Mouse (Mus musculus) CH12.LX (cell line): Measurements from ENCODE around the gene Pja2. TPM values are rescaled to one million over a fixed set of nuclear protein-coding genes. Genes with fewer than 3 reads are reported as not detected.

Source experiments
- DNase-seq: peaks from one replicate; pipeline ENCODE4 v3.0.0-alpha.2; 2013; ENCODE audit errors: extremely low read depth
- H3K27ac ChIP-seq: 2 replicates; pipeline ENCODE4 v1.5.1; 2012; ENCODE audit warnings: low read depth, mild to moderate bottlenecking, control low read depth, moderate library complexity; ENCODE audit not compliant: insufficient read depth
- H3K27me3 ChIP-seq: replicated peaks from 2 replicates; pipeline ENCODE3; 2012; ENCODE audit warnings: inconsistent platforms
- H3K36me3 ChIP-seq, 2 experiments: replicated peaks in 1 of 2; 2 replicates each; pipeline versions ENCODE3 to v1.6.1; 2012; ENCODE audit warnings: inconsistent platforms in 1 of 2, low read length in 1 of 2, mild to moderate bottlenecking in 1 of 2, mixed read lengths in 1 of 2, moderate library complexity in 1 of 2; ENCODE audit not compliant: control insufficient read depth in 1 of 2, insufficient read depth in 1 of 2
- H3K4me1 ChIP-seq, 2 experiments: 2 replicates each; pipeline ENCODE4 v1.6.1; 2012; ENCODE audit warnings: inconsistent platforms in 1 of 2, moderate library complexity in 1 of 2; ENCODE audit not compliant: insufficient read depth in 2 of 2, control insufficient read depth in 1 of 2
- H3K4me2 ChIP-seq: 2 replicates; pipeline ENCODE4 v1.6.1; 2012; ENCODE audit warnings: low read depth, mild to moderate bottlenecking, control low read depth; ENCODE audit not compliant: poor library complexity, insufficient read depth, severe bottlenecking
- H3K4me3 ChIP-seq, 3 experiments: fragments of 150-350 bp in 1 of 3; sonication (generic) in 1 of 3; replicated peaks in 1 of 3; 2 replicates each; pipeline versions ENCODE3 to v1.5.1; 2011 to 2012; ENCODE audit warnings: low read depth in 2 of 3, low read length in 2 of 3, mild to moderate bottlenecking in 2 of 3, moderate library complexity in 2 of 3, control low read depth in 1 of 3, improper control_type of control experiment in 1 of 3, inconsistent platforms in 1 of 3, mixed read lengths in 1 of 3; ENCODE audit not compliant: poor library complexity in 1 of 3
- H3K79me2 ChIP-seq: replicated peaks from 2 replicates; pipeline ENCODE4 v1.6.1; 2012; ENCODE audit warnings: mild to moderate bottlenecking, moderate library complexity; ENCODE audit not compliant: control insufficient read depth, poor library complexity, insufficient read depth, severe bottlenecking; ENCODE audit errors: extremely low read depth
- H3K9ac ChIP-seq: 2 replicates; pipeline ENCODE4 v1.6.1; 2012; ENCODE audit warnings: low read depth, mild to moderate bottlenecking, control low read depth, moderate library complexity; ENCODE audit not compliant: insufficient read depth
- H3K9me3 ChIP-seq: replicated peaks from 2 replicates; pipeline ENCODE3; 2012; ENCODE audit warnings: low read length, inconsistent platforms, mixed read lengths
- BHLHE40 ChIP-seq: IDR thresholded peaks from 2 replicates; pipeline ENCODE4 v1.6.1; 2011; ENCODE audit warnings: mild to moderate bottlenecking, low read depth, low read length, improper control_type of control experiment
- CHD2 ChIP-seq: IDR thresholded peaks from 2 replicates; pipeline ENCODE4 v1.6.1; 2011; ENCODE audit warnings: low read length, improper control_type of control experiment
- ELF1 ChIP-seq: IDR thresholded peaks from 2 replicates; pipeline ENCODE4 v1.6.1; 2014; ENCODE audit warnings: low read depth, mild to moderate bottlenecking, inconsistent platforms, low read length, improper control_type of control experiment
- EP300 ChIP-seq: IDR thresholded peaks from 2 replicates; pipeline ENCODE4 v1.6.1; 2011; ENCODE audit warnings: low read length, improper control_type of control experiment
- HCFC1 ChIP-seq: IDR thresholded peaks from 2 replicates; pipeline ENCODE4 v1.6.1; 2012; ENCODE audit warnings: low read depth, mild to moderate bottlenecking, inconsistent platforms, low read length, improper control_type of control experiment
- JUND ChIP-seq: conservative IDR thresholded peaks from 2 replicates; pipeline ENCODE4 v1.6.1; 2011; ENCODE audit warnings: low read depth, low read length, improper control_type of control experiment
- MAFK ChIP-seq: IDR thresholded peaks from 2 replicates; pipeline ENCODE4 v1.6.1; 2011; ENCODE audit warnings: low read length, improper control_type of control experiment; ENCODE audit not compliant: insufficient replicate concordance
- MAZ ChIP-seq: IDR thresholded peaks from 2 replicates; pipeline ENCODE4 v1.6.1; 2012; ENCODE audit warnings: low read depth, mild to moderate bottlenecking, inconsistent platforms, low read length, improper control_type of control experiment, moderate library complexity
- MEF2A ChIP-seq: IDR thresholded peaks from 2 replicates; pipeline ENCODE4 v1.6.1; 2014; ENCODE audit warnings: low read depth, mild to moderate bottlenecking, inconsistent platforms, low read length, improper control_type of control experiment, borderline replicate concordance
- MXI1 ChIP-seq: IDR thresholded peaks from 2 replicates; pipeline ENCODE4 v1.6.1; 2011; ENCODE audit warnings: mild to moderate bottlenecking, low read depth, low read length, improper control_type of control experiment
- RAD21 ChIP-seq: IDR thresholded peaks from 2 replicates; pipeline ENCODE4 v1.6.1; 2011; ENCODE audit warnings: low read depth, mild to moderate bottlenecking, low read length, improper control_type of control experiment, moderate library complexity
- RCOR1 ChIP-seq: conservative IDR thresholded peaks from 2 replicates; pipeline ENCODE4 v1.6.1; 2012; ENCODE audit warnings: low read depth, mild to moderate bottlenecking, inconsistent platforms, low read length, improper control_type of control experiment
- SIN3A ChIP-seq: IDR thresholded peaks from 2 replicates; pipeline ENCODE4 v1.6.1; 2012; ENCODE audit warnings: low read length, improper control_type of control experiment, inconsistent platforms
- TCF12 ChIP-seq: IDR thresholded peaks from 2 replicates; pipeline ENCODE4 v1.6.1; 2014; ENCODE audit warnings: low read depth, mild to moderate bottlenecking, inconsistent platforms, low read length, improper control_type of control experiment
- USF2 ChIP-seq: conservative IDR thresholded peaks from 2 replicates; pipeline ENCODE4 v1.6.1; 2011; ENCODE audit warnings: low read depth, low read length, improper control_type of control experiment
- ZMIZ1 ChIP-seq: IDR thresholded peaks from 2 replicates; pipeline ENCODE4 v1.6.1; 2012; ENCODE audit warnings: low read depth, mild to moderate bottlenecking, inconsistent platforms, low read length, improper control_type of control experiment
- ZNF384 ChIP-seq: IDR thresholded peaks from 2 replicates; pipeline ENCODE4 v1.6.1; 2012; ENCODE audit warnings: low read depth, low read length, improper control_type of control experiment, inconsistent platforms
- dilution Hi-C: fragments of 300-500 bp; cut with MboI; formaldehyde crosslinking; loops from 2 replicates; pipeline ENCODE4 v1.14.3; 2020; ENCODE audit warnings: low sequenced_read_pairs; ENCODE audit not compliant: extremely low pct_unique_long_range_greater_than_20kb, extremely low pct_ligation_motif_present
- in situ Hi-C: fragments of 300-500 bp; cut with MboI; formaldehyde crosslinking; loops from 3 replicates; pipeline ENCODE4 v1.14.3; 2019; ENCODE audit warnings: low sequenced_read_pairs, low pct_ligation_motif_present, low pct_unique_long_range_greater_than_20kb, mixed read lengths
- polyA plus RNA-seq: library from polyadenylated mRNA; unstranded; fragments of >175 nt; gene quantifications from 2 replicates; pipeline ENCODE4 v1.2.1, GENCODE M21; 2012; ENCODE audit warnings: low read depth; ENCODE audit not compliant: insufficient read length
- total RNA-seq, 2 experiments: library from RNA; depleted of rRNA; stranded (reverse); fragments of 300-350 nt in 1 of 2; fragments of >200 nt in 1 of 2; gene quantifications; 2 replicates each; pipeline ENCODE4 v1.2.3; 2012 to 2014

Pja2 gene
- total and polyA plus RNA-seq, 3 experiments = 10.9 to 16.2 (median 13.9) TPM

DNA sequence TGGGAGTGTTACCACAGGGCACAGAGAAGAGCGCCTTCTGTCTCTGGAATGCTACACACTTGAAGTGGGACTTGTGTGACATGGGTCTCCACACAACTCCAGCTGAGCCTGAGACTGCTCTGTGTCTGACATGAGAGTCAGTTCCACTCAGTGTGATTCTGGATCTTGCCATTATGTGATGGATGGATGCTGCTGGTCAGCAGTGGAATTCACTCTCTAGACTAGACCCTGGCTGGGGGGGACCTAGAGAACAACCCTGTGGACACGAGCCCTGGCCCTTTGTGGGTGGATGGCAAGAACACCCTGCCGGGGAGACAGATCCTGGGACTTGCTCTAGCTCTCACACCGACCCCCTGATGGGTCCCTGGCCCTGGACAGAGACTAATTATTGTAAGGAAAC lies 56.5 kb downstream of the Pja2 start:
- Histone ChIP-seq H3K79me2 (no peaks in the 10 kb centered on the region), H3K4me3 (no peak overlapping the region), H3K4me1 (peaks cover 0 to 16% of the 10 kb centered on the region in 2 experiments; a peak in 2 of 4 replicates), H3K27ac (no peak overlapping the region), H3K36me3 (peaks cover 0 to 14% of the 10 kb centered on the region in 2 experiments), H3K9me3 (no peaks in the 10 kb centered on the region), H3K9ac (no peak overlapping the region), H3K4me2 (no peak overlapping the region), H3K27me3 (no peaks in the 10 kb centered on the region)
- dilution Hi-C loops = no loop called here
- in situ Hi-C loops = no loop called here
- no peak for TF ChIP-seq MAFK
- TF ChIP-seq CHD2 = no peak
- TF ChIP-seq EP300 = no peak
- TF ChIP-seq MAZ = no peak
- no peak for TF ChIP-seq HCFC1
- TF ChIP-seq SIN3A = no peak
- TF ChIP-seq RCOR1 = no peak
- TF ChIP-seq JUND = no peak
- TF ChIP-seq ELF1 = no peak
- no peak for DNase-seq

DNA sequence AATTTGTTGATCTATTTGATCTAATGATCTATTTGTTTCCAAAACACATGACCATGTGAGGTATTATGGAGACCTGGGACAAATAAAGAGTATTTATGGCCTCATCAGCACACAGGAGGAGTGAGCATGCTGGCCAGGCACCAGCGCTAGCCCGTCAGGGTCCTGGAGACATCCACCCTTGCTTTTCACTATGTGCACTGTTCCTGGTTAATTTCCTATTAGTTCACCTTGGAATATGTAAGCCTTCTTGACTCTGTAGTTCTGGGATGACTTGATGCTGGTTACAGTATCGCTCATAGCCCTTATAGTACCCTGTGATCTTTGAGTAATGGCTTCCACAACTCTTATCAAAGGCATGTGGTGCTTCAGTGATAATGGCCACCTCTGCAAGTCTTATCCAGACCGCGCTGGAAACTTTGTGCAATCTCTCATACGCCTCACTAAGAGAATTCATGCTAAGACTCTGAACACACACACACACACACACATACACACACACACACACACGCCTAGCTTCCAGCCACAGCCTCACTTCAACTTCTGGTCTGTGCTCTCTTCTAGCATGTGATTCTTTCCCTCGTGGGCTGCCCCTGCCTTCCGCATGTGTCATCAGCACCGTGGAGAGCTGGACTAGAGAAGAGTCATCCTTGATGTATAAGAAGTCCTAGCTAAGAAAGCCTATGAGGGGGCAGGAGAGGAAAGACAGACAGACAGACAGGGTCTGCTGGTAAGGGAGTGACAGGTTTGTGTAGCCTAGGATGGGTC lies 57.2 kb downstream of the Pja2 start:
- H3K27me3 ChIP-seq = no peaks in the 10 kb centered on the region
- no peak overlapping the region for H3K9ac ChIP-seq
- no peak for DNase-seq
- no peak overlapping the region for H3K4me2 ChIP-seq
- peaks cover 0 to 14% of the 10 kb centered on the region in 2 experiments for H3K36me3 ChIP-seq
- TF ChIP-seq JUND (no peak), TCF12 (no peak), MEF2A (no peak), BHLHE40 (no peak), ELF1 (no peak), MAFK (no peak), ZNF384 (no peak), EP300 (no peak), ZMIZ1 (no peak), RAD21 (no peak), USF2 (no peak), MXI1 (no peak), HCFC1 (no peak)
- in situ Hi-C loops = no loop called here
- no peak overlapping the region for H3K27ac ChIP-seq
- no peaks in the 10 kb centered on the region for H3K79me2 ChIP-seq
- peaks cover 0 to 16% of the 10 kb centered on the region in 2 experiments; a peak in 2 of 4 replicates for H3K4me1 ChIP-seq
- H3K4me3 ChIP-seq = no peak overlapping the region
- dilution Hi-C loops = no loop called here
- H3K9me3 ChIP-seq = no peaks in the 10 kb centered on the region
